Mouse (Mus musculus) brain, embryonic 14.5 days (tissue): ENCODE data around the gene Elovl5.

ENCODE experiments used
- CTCF ChIP-seq: fragments of 200-500 bp; IDR thresholded peaks from 2 replicates; pipeline ENCODE4 v1.5.1; 2012; ENCODE audit warnings: inconsistent platforms, mild to moderate bottlenecking, moderate library complexity, borderline replicate concordance; ENCODE audit not compliant: insufficient read depth, insufficient read length; ENCODE audit errors: extremely low read depth
- POLR2A ChIP-seq: fragments of 200-500 bp; IDR thresholded peaks from 2 replicates; pipeline ENCODE4 v1.6.1; 2012; ENCODE audit warnings: mild to moderate bottlenecking, inconsistent platforms, borderline replicate concordance; ENCODE audit not compliant: poor library complexity, insufficient read depth, insufficient read length, severe bottlenecking; ENCODE audit errors: extremely low read depth

DNA sequence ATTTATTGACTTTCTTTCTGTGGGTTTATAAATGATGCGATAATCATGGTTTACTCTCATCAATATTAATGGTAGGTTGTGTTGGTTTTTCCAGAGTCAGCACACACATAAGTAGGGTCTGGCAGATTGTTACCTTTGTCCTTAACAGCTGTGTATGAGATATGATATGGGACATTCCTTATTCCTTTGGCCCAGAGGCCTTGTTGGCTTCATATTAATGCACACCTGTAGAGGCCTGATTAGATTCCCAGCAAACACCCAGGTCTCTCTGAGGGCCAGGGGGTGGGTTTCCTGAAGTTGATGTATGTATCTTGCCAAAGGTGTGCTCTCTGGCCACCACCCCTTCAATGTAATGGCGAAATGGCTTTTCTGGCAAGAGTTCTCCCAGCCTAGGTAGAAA lies 13.0 kb upstream of the Elovl5 start:
- TF ChIP-seq CTCF = no peak
- TF ChIP-seq POLR2A = no peak
